ENCODE assay signal across 31 mouse cellular contexts in genomic region chr5:131978939-131979338, GRCm38 (mm10).
A peak's percentile ranks its signal among the peaks of the same experiment; 100 is the strongest.
DNase-seq lines count a peak whose midpoint lies in the region; ATAC-seq lines count a peak whose summit lies in the region.
"Had no signal": no experiment of that assay in that cellular context is flagged by ENCODE, and none has a peak within 500 bp of the region (broad histone marks: within the 10 kb centered on the region; RNA-seq: fewer than 3 reads in every experiment).

No protein-coding gene starts in this region.

- no peaks in the 10 kb centered on the region for H3K9me3 ChIP-seq in embryonic facial prominence, embryonic 11.5 days (replicated peaks; ENCODE audit: control insufficient read depth, low read length)
- no peaks in the 10 kb centered on the region for H3K9me3 ChIP-seq in embryonic facial prominence, embryonic 10.5 days
- no peaks in the 10 kb centered on the region for H3K9me3 ChIP-seq in forebrain, embryonic 14.5 days (replicated peaks; ENCODE audit: control insufficient read depth, low read length)
- H3K9me3 ChIP-seq in limb, embryonic 11.5 days (ENCODE audit: control insufficient read depth, low read length) = no peaks in the 10 kb centered on the region
- H3K9me3 ChIP-seq: hindbrain, embryonic 10.5 days; intestine, embryonic 15.5 days; limb, embryonic 13.5 days; lung, embryonic 15.5 days; midbrain, embryonic 10.5 days; midbrain, embryonic 15.5 days; neural tube, embryonic 15.5 days had no signal

- no peaks in the 10 kb centered on the region for H3K27me3 ChIP-seq in embryonic facial prominence, embryonic 11.5 days (ENCODE audit: control insufficient read depth, insufficient read depth, low read length)
- H3K27me3 ChIP-seq in embryonic facial prominence, embryonic 10.5 days (replicated peaks; ENCODE audit: low read depth, poor library complexity, severe bottlenecking) = no peaks in the 10 kb centered on the region; the same call in 1 of the 2 replicates
- H3K27me3 ChIP-seq in forebrain, embryonic 14.5 days (replicated peaks; ENCODE audit: control insufficient read depth, insufficient read depth, low read length) = no peaks in the 10 kb centered on the region
- no peaks in the 10 kb centered on the region for H3K27me3 ChIP-seq in limb, embryonic 11.5 days (ENCODE audit: control insufficient read depth, insufficient read depth, low read length)
- H3K27me3 ChIP-seq: intestine, embryonic 15.5 days; limb, embryonic 13.5 days; lung, embryonic 15.5 days; midbrain, embryonic 15.5 days; neural tube, embryonic 15.5 days; Patski had no signal

- no peak overlapping the region for H3K9ac ChIP-seq in embryonic facial prominence, embryonic 11.5 days (replicated peaks; ENCODE audit: low read length)
- no peak overlapping the region for H3K9ac ChIP-seq in forebrain, embryonic 14.5 days (ENCODE audit: low read length)
- H3K9ac ChIP-seq in limb, embryonic 11.5 days (ENCODE audit: low read length) = no peak overlapping the region
- H3K9ac ChIP-seq: intestine, embryonic 15.5 days; limb, embryonic 13.5 days; lung, embryonic 15.5 days; midbrain, embryonic 15.5 days; neural tube, embryonic 15.5 days had no signal

- H3K4me2 ChIP-seq in embryonic facial prominence, embryonic 11.5 days (ENCODE audit: low read depth, low read length) = no peak overlapping the region
- no peak overlapping the region for H3K4me2 ChIP-seq in forebrain, embryonic 14.5 days (ENCODE audit: low read length)
- H3K4me2 ChIP-seq in limb, embryonic 11.5 days (ENCODE audit: low read depth, severe bottlenecking) = no peak overlapping the region
- H3K4me2 ChIP-seq: intestine, embryonic 15.5 days; limb, embryonic 13.5 days; liver, embryonic 11.5 days; lung, embryonic 15.5 days; midbrain, embryonic 15.5 days; neural tube, embryonic 15.5 days had no signal

- no peaks in the 10 kb centered on the region for H3K4me1 ChIP-seq in embryonic facial prominence, embryonic 11.5 days (ENCODE audit: control insufficient read depth, insufficient read depth, low read length)
- peaks cover 11% of the 10 kb centered on the region for H3K4me1 ChIP-seq in embryonic facial prominence, embryonic 10.5 days
- H3K4me1 ChIP-seq in forebrain, embryonic 14.5 days (ENCODE audit: control insufficient read depth, insufficient read depth, low read length) = no peaks in the 10 kb centered on the region
- peaks cover 12% of the 10 kb centered on the region for H3K4me1 ChIP-seq in limb, embryonic 11.5 days (ENCODE audit: control insufficient read depth, insufficient read depth, low read length)
- H3K4me1 ChIP-seq: intestine, embryonic 15.5 days; lung, embryonic 15.5 days; midbrain, embryonic 10.5 days; midbrain, embryonic 15.5 days had no signal

- no peak for ATAC-seq in embryonic facial prominence, embryonic 11.5 days (replicated peaks; ENCODE audit: insufficient number of reproducible peaks, low FRiP score, low TSS enrichment, low read depth)
- ATAC-seq in forebrain, embryonic 14.5 days = peak; percentile 72; the same call in 1 of the 2 replicates
- ATAC-seq in limb, embryonic 11.5 days (ENCODE audit: insufficient number of reproducible peaks, low FRiP score, low TSS enrichment, low read depth) = no peak
- ATAC-seq: hindbrain, embryonic 16.5 days; intestine, embryonic 15.5 days; midbrain, embryonic 15.5 days; Patski had no signal

- peak; percentile 32 for DNase-seq in embryonic facial prominence, embryonic 11.5 days (ENCODE audit: low spot score)
- no peak for DNase-seq in embryonic facial prominence, embryonic 10.5 days (ENCODE audit: low spot score)
- DNase-seq in brain, adult 2 months (ENCODE audit: low read depth, low spot score) = peak; percentile 24
- DNase-seq in forebrain, embryonic 14.5 days (ENCODE audit: low spot score) = peak; percentile 77
- DNase-seq in limb, embryonic 11.5 days (ENCODE audit: low spot score) = peak; percentile 59
- DNase-seq in adrenal gland, adult 8-10 months = no peak
- no peak for DNase-seq in adrenal gland, postnatal 36 days
- DNase-seq: adrenal gland, postnatal 14 days; cerebellum, adult 8-10 months; cerebellum, postnatal 25 days; gastrocnemius, adult 2 months; heart, postnatal 14 days; kidney, adult 8-10 months; kidney, postnatal 4 days; layer of hippocampus, adult 9-11 months; retina, postnatal 1 day; right cerebral cortex, postnatal 25 days; spleen, adult 18-20 months; thymus, adult 18-20 months; thymus, postnatal 25 days had no signal

- H3K4me3 ChIP-seq in embryonic facial prominence, embryonic 11.5 days (ENCODE audit: low read depth, low read length) = no peak overlapping the region
- no peak overlapping the region for H3K4me3 ChIP-seq in embryonic facial prominence, embryonic 10.5 days
- H3K4me3 ChIP-seq in forebrain, embryonic 14.5 days (ENCODE audit: low read depth, low read length) = no peak overlapping the region
- no peak overlapping the region for H3K4me3 ChIP-seq in limb, embryonic 11.5 days (ENCODE audit: low read depth, low read length)
- H3K4me3 ChIP-seq: gastrocnemius, adult 2 months; hindbrain, embryonic 10.5 days; intestine, embryonic 15.5 days; limb, embryonic 13.5 days; lung, embryonic 15.5 days; midbrain, embryonic 10.5 days; midbrain, embryonic 15.5 days; neural tube, embryonic 15.5 days had no signal

- 39% methylated on average over 9 of the region's 9 CpGs for WGBS in embryonic facial prominence, embryonic 11.5 days
- 57% methylated on average over 9 of the region's 9 CpGs for WGBS in embryonic facial prominence, embryonic 10.5 days
- 38% methylated on average over 9 of the region's 9 CpGs for WGBS in forebrain, embryonic 14.5 days
- 17% methylated on average over 9 of the region's 9 CpGs for WGBS in limb, embryonic 11.5 days

- no peak overlapping the region for H3K27ac ChIP-seq in embryonic facial prominence, embryonic 11.5 days (replicated peaks; ENCODE audit: low read depth, low read length)
- H3K27ac ChIP-seq in embryonic facial prominence, embryonic 10.5 days (replicated peaks) = no peak overlapping the region
- H3K27ac ChIP-seq in forebrain, embryonic 14.5 days (ENCODE audit: low read depth, low read length) = peak overlapping the region; percentile 49; the same call in 1 of the 2 replicates
- H3K27ac ChIP-seq in limb, embryonic 11.5 days (replicated peaks; ENCODE audit: low read depth, low read length) = no peak overlapping the region
- H3K27ac ChIP-seq: gastrocnemius, adult 2 months; hindbrain, embryonic 10.5 days; intestine, embryonic 15.5 days; kidney, postnatal 0 days; limb, embryonic 13.5 days; lung, embryonic 15.5 days; midbrain, embryonic 10.5 days; midbrain, embryonic 15.5 days; neural tube, embryonic 15.5 days had no signal

- H3K36me3 ChIP-seq in embryonic facial prominence, embryonic 11.5 days (replicated peaks; ENCODE audit: control insufficient read depth, insufficient read depth, low read depth, low read length) = no peaks in the 10 kb centered on the region
- H3K36me3 ChIP-seq in embryonic facial prominence, embryonic 10.5 days (replicated peaks) = no peaks in the 10 kb centered on the region
- H3K36me3 ChIP-seq in forebrain, embryonic 14.5 days (ENCODE audit: control insufficient read depth, insufficient read depth, low read length) = no peaks in the 10 kb centered on the region
- no peaks in the 10 kb centered on the region for H3K36me3 ChIP-seq in limb, embryonic 11.5 days (ENCODE audit: control insufficient read depth, insufficient read depth, low read length)
- H3K36me3 ChIP-seq: hindbrain, embryonic 10.5 days; intestine, embryonic 15.5 days; limb, embryonic 13.5 days; lung, embryonic 15.5 days; midbrain, embryonic 10.5 days; midbrain, embryonic 15.5 days; neural tube, embryonic 15.5 days had no signal

Comparison
In these comparisons a context has a peak if more than half of its experiments do, and no peak if none do; other contexts are left out.
1. DNase-seq: peak in embryonic facial prominence, embryonic 11.5 days (single experiment), brain, adult 2 months (single experiment), forebrain, embryonic 14.5 days (single experiment) and limb, embryonic 11.5 days (single experiment); none in embryonic facial prominence, embryonic 10.5 days (single experiment), adrenal gland, adult 8-10 months (single experiment) and adrenal gland, postnatal 36 days (0 of 2).